Mouse (Mus musculus) hematopoietic stem cell, adult 5-6 weeks (primary cell): Measurements from ENCODE around the gene Nol4l. TPM values are rescaled to one million over a fixed set of nuclear protein-coding genes. Genes with fewer than 3 reads are reported as not detected.

Experiments used
- ATAC-seq, 2 experiments: fragments of 125-278 bp in 1 of 2; replicated peaks in 1 of 2; 2 replicates each; pipeline ENCODE4 v1.8.0; 2016 to 2017; ENCODE audit warnings: inconsistent platforms in 2 of 2, mild to moderate bottlenecking in 2 of 2, moderate number of reproducible peaks in 2 of 2, low read depth in 1 of 2, moderate TSS enrichment in 1 of 2; ENCODE audit not compliant: low FRiP score in 2 of 2, poor library complexity in 2 of 2, severe bottlenecking in 2 of 2, insufficient read depth in 1 of 2, low TSS enrichment in 1 of 2
- total RNA-seq: library from RNA; stranded (forward); fragments of 172-1452, 232-1000 nt; gene quantifications from 2 replicates; pipeline ENCODE4 v1.2.3, GENCODE M21; 2017

The Nol4l gene
- total RNA-seq, 1 experiment from 2014 or later: 5.2 TPM

DNA sequence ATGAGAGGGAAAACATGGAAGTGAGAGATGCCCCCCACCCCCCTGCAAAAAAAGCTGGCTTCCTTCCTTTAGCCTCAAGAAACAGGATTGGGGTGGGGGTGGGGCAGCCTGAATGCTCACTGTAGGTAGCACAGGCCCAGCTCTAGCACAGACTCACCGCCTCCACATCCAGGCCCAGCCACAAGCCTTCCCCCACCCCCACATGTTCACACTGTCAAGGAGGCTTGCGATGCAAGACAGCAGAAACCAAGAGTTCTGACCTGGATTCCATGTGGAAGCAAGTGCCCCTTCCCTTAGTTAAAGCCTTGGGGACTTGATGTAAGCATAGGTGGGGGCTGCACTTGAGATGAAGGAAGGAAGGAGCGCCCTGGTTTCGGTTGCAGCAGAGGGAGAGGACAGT is 60.0 kb downstream of the Nol4l start:
- no peak for ATAC-seq

DNA sequence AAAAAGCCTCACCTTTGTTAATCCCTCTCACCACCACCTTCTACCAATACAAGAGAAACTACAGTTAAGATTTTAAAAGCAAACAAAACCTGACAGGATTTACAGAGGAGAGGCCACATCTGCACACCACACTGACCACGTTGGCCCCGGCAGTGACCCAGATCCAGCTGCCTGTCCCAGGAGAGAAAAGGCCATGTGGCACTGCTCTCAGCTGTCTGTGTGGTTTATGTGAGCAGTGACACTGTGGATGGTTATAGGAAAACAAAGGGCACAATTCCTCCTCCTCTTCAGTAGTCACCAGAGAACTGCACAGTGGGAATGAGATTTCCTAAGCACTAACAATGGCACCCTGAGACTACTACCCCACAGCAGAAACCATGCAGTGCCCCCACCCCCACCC is 60.5 kb downstream of the Nol4l start:
- no peak for ATAC-seq

DNA sequence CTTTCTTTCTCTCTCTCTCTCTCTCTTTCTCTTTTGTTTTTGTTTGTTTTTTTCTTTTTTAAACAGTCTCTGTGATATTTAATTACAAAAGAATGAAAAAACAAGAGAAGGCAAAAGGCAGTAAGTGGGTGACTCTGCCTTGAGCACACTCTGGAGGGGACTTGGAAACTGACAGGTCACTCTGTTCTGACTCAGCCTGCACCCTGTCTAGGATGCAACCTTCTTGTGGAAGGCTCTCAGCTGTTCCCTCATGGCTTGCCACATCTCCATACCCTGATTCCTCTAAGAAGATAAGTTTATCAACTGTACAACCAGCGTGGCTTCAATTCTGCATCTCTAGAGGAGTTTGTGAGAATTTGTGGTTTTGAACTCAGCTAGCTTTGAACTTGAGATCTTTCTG is 62.4 kb downstream of the Nol4l start:
- no peak for ATAC-seq

DNA sequence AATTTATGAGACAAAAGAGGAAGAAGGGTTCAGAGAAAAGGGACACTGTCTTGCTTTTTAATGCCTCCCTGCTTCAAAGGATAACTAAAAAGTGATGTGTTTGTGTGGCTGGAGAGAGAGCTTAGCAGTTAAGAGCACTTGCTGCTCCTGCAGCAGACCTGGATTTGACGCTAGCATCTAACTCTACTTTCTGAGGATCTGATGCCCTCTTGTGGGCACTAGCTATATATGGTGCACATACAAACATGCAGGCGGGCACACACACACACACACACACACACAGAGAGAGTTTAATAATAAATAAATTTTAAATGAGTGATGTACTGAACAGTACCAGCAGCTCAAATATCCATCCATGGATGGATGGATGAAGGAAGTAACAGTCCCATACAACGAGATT is 66.5 kb downstream of the Nol4l start:
- ATAC-seq: no peak

DNA sequence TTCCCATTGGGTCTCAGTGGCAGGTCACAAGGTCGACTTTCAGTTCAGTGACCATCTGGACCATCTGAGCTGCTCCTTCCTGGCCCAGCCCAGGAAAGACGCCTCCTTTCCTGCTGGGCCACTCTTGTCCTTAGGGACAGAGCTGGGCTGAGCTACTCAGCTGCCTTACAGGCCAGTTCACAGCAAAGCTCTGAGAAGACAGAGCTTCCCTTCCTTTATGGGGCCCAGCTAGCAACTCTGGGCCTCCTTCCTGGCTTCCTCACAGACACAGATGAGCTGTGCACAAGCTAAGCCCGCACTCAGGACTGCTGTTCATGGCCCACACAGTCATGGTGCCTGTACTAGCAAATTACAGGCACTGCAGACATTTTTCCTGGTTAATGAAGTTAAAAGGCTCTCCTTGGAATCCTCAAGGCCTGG is 71.7 kb downstream of the Nol4l start:
- ATAC-seq: no peak

DNA sequence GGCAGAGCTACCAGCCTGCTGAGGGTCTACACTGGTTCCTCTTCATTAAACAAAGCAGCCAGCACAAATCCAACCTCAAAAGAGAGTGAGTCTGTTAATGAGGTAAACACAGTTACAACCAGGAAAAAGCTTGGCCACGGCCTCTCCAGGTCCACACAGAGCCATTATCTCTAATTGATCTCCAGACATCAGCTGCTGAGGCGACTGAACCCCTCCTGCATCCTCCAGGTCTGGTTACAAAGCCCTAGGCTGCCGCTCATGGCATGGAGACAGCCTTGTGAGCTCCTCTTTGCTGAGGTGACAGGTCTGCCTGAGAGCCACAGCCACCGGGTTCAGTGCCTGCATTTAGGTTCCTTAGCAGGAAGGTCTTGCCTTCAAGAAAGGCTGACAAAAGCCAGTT is 72.3 kb downstream of the Nol4l start:
- ATAC-seq: 0 out of 4 replicates have a peak, but pooled peaks of 1 of the 2 experiments have one; percentile 17

DNA sequence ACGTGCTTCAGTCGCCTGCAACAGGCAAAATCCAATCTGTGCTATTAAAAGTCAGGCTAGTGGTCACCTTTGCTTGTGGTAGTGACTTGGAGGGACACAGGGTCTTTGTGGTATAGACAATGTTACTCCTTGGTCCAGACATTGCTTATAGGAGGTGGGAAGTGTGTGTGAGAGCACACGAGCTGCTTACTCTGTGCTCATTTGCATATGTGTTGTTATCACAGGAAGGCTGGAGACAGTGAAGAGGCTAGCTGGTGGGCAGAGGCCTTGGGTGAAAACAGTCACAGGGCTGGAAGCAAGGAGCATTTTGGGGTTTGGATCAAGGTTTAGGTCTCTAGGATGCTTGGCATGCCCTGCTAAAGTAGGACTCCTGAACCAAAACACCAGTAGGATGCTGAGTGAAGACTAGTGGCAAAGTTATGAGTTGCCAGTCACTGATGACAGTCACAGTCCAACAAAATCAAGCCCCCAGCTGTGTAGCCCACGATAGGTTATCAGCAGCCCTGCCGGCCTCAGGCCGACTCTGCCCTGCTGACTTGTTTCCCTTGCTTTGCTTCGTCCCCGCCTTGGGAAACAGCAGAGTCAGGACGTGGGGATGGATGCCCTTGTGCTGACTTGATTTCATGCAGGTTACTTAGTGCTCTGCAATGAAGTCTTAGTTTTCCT is 74.8 kb downstream of the Nol4l start:
- ATAC-seq: no peak

DNA sequence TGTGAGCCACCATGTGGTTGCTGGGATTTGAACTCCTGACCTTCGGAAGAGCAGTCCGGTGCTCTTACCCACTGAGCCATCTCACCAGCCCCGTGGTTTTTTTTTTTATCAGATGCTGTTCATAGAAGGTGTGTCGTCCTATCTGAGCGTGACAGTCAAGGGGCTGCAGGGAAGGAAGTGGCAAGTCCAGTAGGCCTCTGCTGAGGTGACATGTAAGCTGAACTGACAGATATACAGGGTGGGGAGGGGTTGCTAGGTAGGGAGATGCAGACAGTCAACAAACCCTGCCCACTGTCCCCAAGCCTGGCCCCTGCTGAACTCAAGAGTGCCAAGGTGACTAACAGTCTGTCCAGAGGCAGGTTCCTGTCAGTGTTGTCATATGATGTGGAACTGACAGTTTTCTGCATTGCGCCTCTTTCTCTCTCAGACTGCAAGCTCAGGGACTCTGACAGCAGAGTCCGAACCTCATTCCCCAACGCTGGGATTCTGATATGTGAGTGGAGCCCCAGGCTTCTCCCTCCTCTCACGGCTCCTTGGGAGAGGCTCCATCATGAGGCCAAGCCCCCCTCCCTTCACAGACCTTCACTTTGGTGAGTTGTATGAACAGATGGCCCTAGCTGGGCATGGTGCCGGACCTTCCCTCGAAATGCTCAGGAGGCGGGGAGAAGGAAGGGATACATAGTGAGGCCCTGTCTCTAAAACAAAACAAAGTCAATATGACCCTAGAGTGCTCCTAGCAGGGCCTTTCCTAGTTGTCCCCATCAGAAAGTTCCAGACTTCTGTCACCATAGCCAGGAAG is 75.6 kb downstream of the Nol4l start:
- ATAC-seq: no peak

DNA sequence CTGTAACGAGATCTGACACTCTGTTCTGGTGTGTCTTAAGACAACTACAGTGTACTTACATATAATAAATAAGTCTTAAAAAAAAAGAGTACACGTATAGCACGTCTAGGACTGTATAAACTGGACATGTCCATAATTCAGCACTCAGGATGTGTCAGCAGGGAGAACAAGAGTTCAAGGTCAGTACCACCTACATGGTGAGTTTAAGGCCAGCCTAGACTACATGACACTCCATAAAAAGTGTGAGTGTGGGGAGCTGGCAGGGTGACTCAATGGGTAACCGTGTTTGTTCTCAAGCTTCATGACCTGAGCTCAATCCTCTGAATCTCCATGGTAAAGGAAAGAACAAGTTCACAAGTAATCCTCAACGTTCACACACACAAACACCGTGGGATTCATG is 81.3 kb downstream of the Nol4l start:
- ATAC-seq: no peak

DNA sequence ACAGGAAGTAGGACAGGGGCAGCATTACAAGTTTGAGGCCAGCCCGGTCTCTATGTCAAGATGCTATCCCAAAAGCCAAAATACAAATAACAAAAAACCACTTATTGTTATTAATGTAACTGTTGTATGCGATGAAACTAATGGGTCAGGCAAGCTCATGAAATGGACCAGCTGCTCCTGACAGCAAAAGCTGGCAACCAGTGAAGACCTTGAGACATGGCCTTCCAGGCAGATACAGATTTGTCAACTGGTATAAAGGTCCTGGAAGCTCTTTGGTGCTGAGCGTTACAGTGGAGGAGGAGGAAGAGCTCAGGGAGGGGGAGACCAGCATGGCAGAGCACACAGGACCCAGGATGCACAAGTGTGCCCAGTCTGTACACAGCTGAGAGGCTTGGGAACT is 82.1 kb downstream of the Nol4l start:
- ATAC-seq: no peak

DNA sequence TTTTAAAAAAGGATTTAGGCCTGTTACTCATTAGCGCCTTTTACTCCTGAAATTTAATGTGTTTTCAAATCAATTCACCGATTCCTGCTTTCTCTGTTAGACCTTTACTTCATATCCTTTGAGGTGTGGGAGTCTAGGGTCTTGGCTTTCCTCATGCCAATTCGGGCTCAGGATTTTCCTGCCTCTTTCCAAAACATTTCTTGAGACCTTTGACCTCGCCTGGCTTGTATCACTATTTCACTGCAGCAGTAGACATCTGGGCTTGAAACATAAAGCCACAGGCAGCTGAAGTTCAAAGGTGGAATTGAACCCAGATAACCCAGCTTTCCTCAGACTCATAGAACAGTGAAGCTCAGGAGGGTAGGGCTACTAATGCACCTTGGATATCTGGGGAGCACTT is 83.3 kb downstream of the Nol4l start:
- no peak for ATAC-seq

DNA sequence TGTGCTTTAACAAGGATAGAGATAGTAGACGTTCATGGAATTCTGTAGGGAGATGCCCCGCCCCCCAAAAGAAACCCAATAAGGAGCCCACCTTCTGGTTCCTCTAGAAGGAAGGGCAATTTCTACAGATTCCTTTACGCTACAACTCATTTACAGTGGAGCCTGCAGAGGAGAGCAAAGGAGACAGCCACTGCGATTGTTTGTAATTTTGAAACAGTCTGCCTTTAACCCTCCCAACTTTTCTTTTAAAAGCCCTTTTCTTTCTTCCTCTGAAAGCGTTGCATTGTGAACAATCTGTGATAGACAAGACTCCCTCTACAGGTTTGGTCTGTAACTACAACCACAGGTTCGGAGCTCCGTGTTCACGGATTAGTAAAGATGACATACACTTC is 83.8 kb downstream of the Nol4l start:
- peak; percentile 37 to 54; a peak in 2 of 4 replicates for ATAC-seq

DNA sequence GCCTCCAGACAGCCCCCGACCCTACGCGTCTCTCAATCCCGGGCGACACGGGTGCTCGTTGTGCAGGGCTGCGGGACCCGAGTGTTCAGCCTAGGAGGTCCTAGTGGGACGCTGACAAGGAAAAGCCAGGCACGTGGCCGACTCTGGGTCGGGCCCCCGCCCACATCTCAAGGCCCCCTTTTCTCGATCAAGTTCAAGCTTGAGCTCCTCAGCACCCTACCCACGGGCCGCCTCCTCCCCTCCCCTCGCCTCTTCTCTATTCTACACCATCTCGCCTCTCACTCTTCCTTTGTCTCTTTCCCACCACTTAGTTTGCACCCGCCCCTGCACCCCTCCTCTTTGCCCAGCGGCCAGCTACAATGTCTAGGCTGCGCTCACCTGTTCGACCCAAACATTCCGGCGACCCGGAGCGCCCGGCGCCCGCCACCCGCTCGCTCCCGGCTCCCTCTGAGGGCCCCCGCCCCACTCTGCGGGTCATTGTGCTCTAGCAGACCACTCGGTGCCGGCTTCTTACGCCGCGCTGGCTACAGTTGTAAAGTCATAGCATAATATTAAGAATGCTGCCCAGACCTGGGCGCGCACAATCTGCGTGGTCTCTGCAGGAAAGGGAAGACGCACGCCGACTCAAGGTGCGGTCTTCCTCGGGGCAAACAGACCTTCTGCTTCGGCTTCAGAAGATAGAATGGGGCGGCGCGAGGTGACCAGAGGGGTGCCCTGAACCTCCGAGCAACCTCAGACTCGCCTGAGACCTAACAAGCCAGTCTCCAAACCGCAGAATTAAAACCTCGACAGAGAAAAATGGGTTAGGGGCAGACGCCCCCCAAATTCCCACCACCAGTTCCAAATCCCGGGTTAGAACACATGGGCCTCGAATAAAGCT is 84.4 kb downstream of the Nol4l start:
- ATAC-seq: peak; percentile 11 to 20; a peak in 3 of 4 replicates

DNA sequence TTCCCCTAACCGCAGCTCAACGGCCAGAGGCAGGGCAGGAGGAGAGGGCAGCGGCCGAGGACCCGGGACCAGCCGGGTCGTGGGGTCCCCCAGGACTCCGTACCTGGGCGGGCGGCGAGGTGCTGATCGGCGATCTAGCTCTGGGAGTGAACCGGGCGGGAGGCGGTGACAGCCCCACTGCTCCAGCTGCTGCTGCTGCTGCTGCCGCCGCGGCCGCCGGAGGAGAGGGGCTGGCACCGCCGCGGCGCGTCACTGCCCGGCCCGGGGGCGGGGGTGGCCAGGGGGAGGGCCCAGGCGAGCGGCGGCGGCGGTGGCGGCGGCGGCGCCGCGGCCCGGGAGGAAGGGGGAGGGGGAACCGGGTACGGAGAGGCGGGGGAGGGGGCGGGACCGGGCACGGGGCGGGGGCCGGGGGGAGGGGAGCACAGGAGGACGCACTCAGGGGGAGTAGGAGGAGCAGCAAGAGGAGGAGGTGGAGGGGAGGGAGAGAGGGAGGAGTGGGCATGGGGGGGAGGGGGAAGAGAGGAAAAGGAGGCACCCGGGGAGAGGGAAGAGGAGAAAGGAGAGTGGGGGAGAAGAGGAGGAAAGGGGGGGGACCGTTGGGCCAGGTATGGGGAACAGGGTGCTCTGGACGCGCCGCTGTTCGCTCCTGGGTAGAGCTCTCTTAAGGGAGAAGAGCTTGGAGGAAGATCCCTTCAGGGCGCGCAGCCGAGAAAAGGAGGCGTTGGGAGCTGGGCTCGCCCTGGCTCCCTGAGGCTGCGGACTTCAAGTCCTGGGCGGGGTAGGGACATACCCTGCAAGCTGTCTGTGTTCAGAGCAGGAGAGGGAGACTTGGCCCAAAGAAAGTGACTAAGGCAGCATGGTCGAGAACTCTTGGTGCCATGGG is 85.3 kb downstream of the Nol4l start:
- peak in 1 of 2 experiments; percentile 41; a peak in 3 of 4 replicates for ATAC-seq

DNA sequence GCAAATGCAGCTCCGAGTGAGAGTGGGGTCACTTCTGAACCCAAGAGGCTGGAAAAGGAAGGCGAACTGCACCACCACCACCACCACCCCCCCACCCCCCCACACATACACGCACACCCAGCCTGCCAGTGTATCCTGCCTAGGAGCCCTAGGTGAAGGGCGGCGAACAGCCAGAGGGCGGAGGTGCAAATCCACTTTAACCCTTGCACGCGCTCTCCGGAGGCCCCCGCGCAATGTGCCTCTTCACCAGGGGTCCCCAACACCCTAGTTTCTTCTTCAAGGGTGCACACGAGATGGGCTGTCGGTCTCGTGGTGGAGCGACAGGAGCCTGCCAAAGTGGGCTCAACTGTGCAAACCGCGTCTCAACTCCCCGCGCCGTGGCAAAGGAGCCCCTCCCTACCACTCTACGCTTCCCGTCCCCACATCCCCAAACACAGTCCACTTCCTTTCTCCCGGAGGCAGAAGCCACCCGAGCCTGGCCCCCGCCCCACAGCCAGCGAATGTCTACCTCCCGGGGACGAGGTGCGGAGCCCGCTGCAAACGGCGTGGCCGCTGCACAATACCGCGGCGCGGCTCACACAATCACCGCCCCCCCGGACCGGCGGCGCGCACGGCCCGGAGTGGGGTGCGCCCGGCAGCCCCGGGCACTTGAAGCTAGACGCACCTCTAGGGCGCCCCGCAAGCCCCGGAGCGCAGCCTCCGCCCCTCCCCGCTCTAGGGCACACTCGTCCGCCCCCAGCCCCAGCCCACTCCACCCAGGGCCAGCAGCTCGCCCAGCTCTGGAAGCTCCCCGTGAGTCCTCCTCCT is 86.1 kb downstream of the Nol4l start:
- ATAC-seq: peak; percentile 18 to 25; a peak in 2 of 4 replicates

DNA sequence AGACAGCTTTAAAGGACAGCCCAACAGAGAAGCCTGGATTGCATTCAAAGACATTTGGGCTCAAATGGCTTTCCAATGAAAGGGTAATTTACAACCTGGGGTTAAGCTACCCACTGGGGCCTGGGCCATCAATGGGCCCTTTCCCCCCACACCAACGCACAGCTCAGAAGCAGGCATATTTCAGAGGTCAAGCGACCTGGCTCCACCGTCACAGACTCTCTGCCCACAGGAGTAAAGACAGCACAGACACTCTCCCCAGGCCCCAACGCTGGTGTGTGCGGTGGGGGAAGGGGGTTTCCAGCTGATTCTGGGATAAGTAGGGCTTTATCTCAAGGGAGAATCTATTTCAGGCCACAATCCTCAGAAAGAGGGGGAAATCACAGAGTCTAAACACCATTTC is 87.1 kb downstream of the Nol4l start:
- no peak for ATAC-seq
